Mouse (Mus musculus) heart, embryonic 14.5 days (tissue): ENCODE data around the gene Acin1. TPM values are rescaled to one million over a fixed set of nuclear protein-coding genes. Genes with fewer than 3 reads are reported as not detected.

ENCODE experiments used
- ATAC-seq: fragments of 200-750 bp; cut with Nextera tagmentation; 2 replicates; pipeline ENCODE4 v1.8.0; 2017; ENCODE audit warnings: low read depth, moderate TSS enrichment; ENCODE audit not compliant: insufficient number of reproducible peaks, insufficient read depth, low FRiP score
- H3K27ac ChIP-seq, 2 experiments: fragments of 200-500 bp in 1 of 2; fragments of 300-500 bp in 1 of 2; sonication (generic) in 1 of 2; replicated peaks in 1 of 2; 2 replicates each; pipeline ENCODE4 v1.5.1; 2012 to 2014; ENCODE audit warnings: low read depth in 2 of 2, low read length in 2 of 2, control low read depth in 1 of 2, mild to moderate bottlenecking in 1 of 2, mixed read lengths in 1 of 2; ENCODE audit not compliant: control insufficient read depth in 1 of 2, insufficient read depth in 1 of 2
- H3K27me3 ChIP-seq: fragments of 300-500 bp; sonication (generic); 2 replicates; pipeline ENCODE4 v1.6.1; 2014; ENCODE audit warnings: mild to moderate bottlenecking, low read length, control low read depth; ENCODE audit not compliant: control insufficient read depth, insufficient read depth
- H3K36me3 ChIP-seq: fragments of 300-500 bp; sonication (generic); 2 replicates; pipeline ENCODE4 v1.6.1; 2014; ENCODE audit warnings: mild to moderate bottlenecking, control low read depth, low read length, mixed read lengths; ENCODE audit not compliant: control insufficient read depth, insufficient read depth
- H3K4me1 ChIP-seq, 2 experiments: fragments of 200-500 bp in 1 of 2; fragments of 300-500 bp in 1 of 2; sonication (generic) in 1 of 2; 2 replicates each; pipeline ENCODE4 v1.6.1; 2012 to 2014; ENCODE audit warnings: low read length in 2 of 2, control low read depth in 1 of 2, mixed read lengths in 1 of 2; ENCODE audit not compliant: control insufficient read depth in 2 of 2, insufficient read depth in 2 of 2
- H3K4me2 ChIP-seq: fragments of 300-500 bp; sonication (generic); 2 replicates; pipeline ENCODE4 v1.6.1; 2014; ENCODE audit warnings: mild to moderate bottlenecking, low read length
- H3K4me3 ChIP-seq, 2 experiments: fragments of 200-500 bp in 1 of 2; fragments of 300-500 bp in 1 of 2; sonication (generic) in 1 of 2; 2 replicates each; pipeline ENCODE4 v1.5.1; 2012 to 2014; ENCODE audit warnings: low read length in 2 of 2, mild to moderate bottlenecking in 2 of 2, control low read depth in 1 of 2, low read depth in 1 of 2, moderate library complexity in 1 of 2; ENCODE audit not compliant: control insufficient read depth in 1 of 2, insufficient read depth in 1 of 2
- H3K9ac ChIP-seq: fragments of 300-500 bp; sonication (generic); 2 replicates; pipeline ENCODE4 v1.6.1; 2014; ENCODE audit warnings: mild to moderate bottlenecking, low read length
- H3K9me3 ChIP-seq: fragments of 300-500 bp; sonication (generic); 2 replicates; pipeline ENCODE4 v1.6.1; 2016; ENCODE audit warnings: low read length, control low read depth; ENCODE audit not compliant: control insufficient read depth
- WGBS: fragments of 180-500 bp; shearing (Covaris S2); extraction: QIAGEN DNeasy Blood & Tissue Kit; methylation state at CpG from one replicate; pipeline ENCODE4 v1.1.7; 2014; 5-methylcytosine and 5-hydroxymethylcytosine counted together
- polyA plus RNA-seq: library from polyadenylated mRNA; unstranded; fragments of >200 nt; fragmentation: Nextera tagmentation; extraction: Ambion mirVana; gene quantifications from 2 replicates; pipeline ENCODE4 v1.2.1, GENCODE M21; 2014

Gene Acin1
- polyA plus RNA-seq, 1 experiment from 2014 or later: 81.1 TPM

GRCm38 (mm10) chr14:54678657-54679304, 8.0 kb downstream of the Acin1 start:
- Histone ChIP-seq H3K36me3 (peaks cover 85% of the 10 kb centered on the region), H3K9me3 (no peaks in the 10 kb centered on the region), H3K4me3 (no peak overlapping the region), H3K4me2 (no peak overlapping the region), H3K4me1 (no peaks in the 10 kb centered on the region), H3K9ac (no peak overlapping the region), H3K27ac (no peak overlapping the region), H3K27me3 (no peaks in the 10 kb centered on the region)
- no peak for ATAC-seq
- 87% methylated on average over 16 of the region's 16 CpGs for WGBS

GRCm38 (mm10) chr14:54676290-54676689, 10.4 kb downstream of the Acin1 start:
- no peak overlapping the region for H3K4me2 ChIP-seq
- no peaks in the 10 kb centered on the region for H3K4me1 ChIP-seq
- no peak overlapping the region for H3K27ac ChIP-seq
- H3K36me3 ChIP-seq: peaks cover 86% of the 10 kb centered on the region
- H3K27me3 ChIP-seq: no peaks in the 10 kb centered on the region
- H3K4me3 ChIP-seq: no peak overlapping the region
- no peaks in the 10 kb centered on the region for H3K9me3 ChIP-seq
- no peak overlapping the region for H3K9ac ChIP-seq
- no peak for ATAC-seq
- WGBS: 89% methylated on average over 5 of the region's 5 CpGs

- Histone ChIP-seq H3K36me3 (peaks cover 90% of the 10 kb centered on the region), H3K9me3 (no peaks in the 10 kb centered on the region), H3K4me2 (no peak overlapping the region), H3K4me3 (no peak overlapping the region), H3K27me3 (no peaks in the 10 kb centered on the region), H3K4me1 (no peaks in the 10 kb centered on the region), H3K9ac (no peak overlapping the region), H3K27ac (0 out of 4 replicates have a peak overlapping the region, but pooled peaks of 1 of the 2 experiments have one; percentile 14)
- no peak for ATAC-seq
- WGBS: 70% methylated on average over 2 of the region's 2 CpGs
These were observed 12.4 kb downstream of the Acin1 start for GRCm38 (mm10) chr14:54674317-54674716.

- no peak overlapping the region for H3K4me2 ChIP-seq
- H3K9me3 ChIP-seq: no peaks in the 10 kb centered on the region
- WGBS: 81% methylated on average over 4 of the region's 4 CpGs
- no peak overlapping the region for H3K4me3 ChIP-seq
- no peak overlapping the region for H3K27ac ChIP-seq
- H3K4me1 ChIP-seq: no peaks in the 10 kb centered on the region
- no peaks in the 10 kb centered on the region for H3K27me3 ChIP-seq
- H3K9ac ChIP-seq: no peak overlapping the region
- peaks cover 89% of the 10 kb centered on the region for H3K36me3 ChIP-seq
- ATAC-seq: no peak
These were observed 17.4 kb downstream of the Acin1 start for GRCm38 (mm10) chr14:54669381-54669780.

- Histone ChIP-seq H3K9me3 (no peaks in the 10 kb centered on the region), H3K9ac (no peak overlapping the region), H3K36me3 (peaks cover 97% of the 10 kb centered on the region), H3K4me2 (no peak overlapping the region), H3K4me1 (no peaks in the 10 kb centered on the region), H3K27me3 (no peaks in the 10 kb centered on the region), H3K4me3 (no peak overlapping the region), H3K27ac (no peak overlapping the region)
- WGBS: 83% methylated on average over 10 of the region's 10 CpGs
- ATAC-seq: no peak
These were observed 22.1 kb downstream of the Acin1 start for GRCm38 (mm10) chr14:54664477-54665222.

- Histone ChIP-seq H3K4me1 (no peaks in the 10 kb centered on the region), H3K36me3 (peaks cover 100% of the 10 kb centered on the region), H3K27me3 (no peaks in the 10 kb centered on the region), H3K9ac (no peak overlapping the region), H3K9me3 (no peaks in the 10 kb centered on the region), H3K27ac (no peak overlapping the region), H3K4me2 (no peak overlapping the region), H3K4me3 (no peak overlapping the region)
- 86% methylated on average over 2 of the region's 2 CpGs for WGBS
- ATAC-seq: no peak
These were observed 26.7 kb downstream of the Acin1 start for GRCm38 (mm10) chr14:54660009-54660408.

GRCm38 (mm10) chr14:54653496-54653895, 33.2 kb downstream of the Acin1 start:
- H3K9ac ChIP-seq: peak overlapping the region; percentile 83
- ATAC-seq: peak; percentile 85
- H3K4me2 ChIP-seq: peak overlapping the region; percentile 90
- peaks cover 11 to 23% of the 10 kb centered on the region in 2 experiments for H3K4me1 ChIP-seq
- WGBS: under 1% methylated on average over 12 of the region's 12 CpGs
- peaks cover 74% of the 10 kb centered on the region for H3K36me3 ChIP-seq
- H3K27ac ChIP-seq: peak overlapping the region; percentile 85 to 91
- H3K27me3 ChIP-seq: no peaks in the 10 kb centered on the region
- no peaks in the 10 kb centered on the region for H3K9me3 ChIP-seq
- H3K4me3 ChIP-seq: peak overlapping the region; percentile 68 to 95
